Mouse (Mus musculus) kidney, adult 2 months (tissue): ENCODE measurements around the gene Maml2.

Experiments
- CTCF ChIP-seq: fragments of 200-500 bp; conservative IDR thresholded peaks from 2 replicates; pipeline ENCODE4 v1.5.1; 2011; ENCODE audit warnings: low read depth, mild to moderate bottlenecking, control low read depth, low read length, moderate library complexity, mixed read lengths; ENCODE audit not compliant: insufficient read depth, insufficient read length
- POLR2A ChIP-seq: fragments of 200-500 bp; IDR thresholded peaks from one replicate; pipeline ENCODE4 v1.6.1; 2011; ENCODE audit warnings: low read depth, low read length, control low read depth

- TF ChIP-seq POLR2A (no peak), CTCF (no peak)
Observed at GRCm38 (mm10) chr9:13565343-13566019, 267.7 kb downstream of the Maml2 start.
